Mouse (Mus musculus): Measurements from ENCODE around the gene Spon2.

- TF ChIP-seq CTCF (IDR thresholded peaks at IDR 0.05; ENCODE audit: low read depth): peak; percentile 99
- TF ChIP-seq EP300 (IDR thresholded peaks at IDR 0.05; ENCODE audit: low read depth): no peak
Measured at GRCm38 (mm10) chr5:33203691-33204242, 14.5 kb downstream of the Spon2 start.
